Mouse (Mus musculus) bone marrow macrophage, adult 2 months (primary cell): ENCODE measurements around the gene Itga2b.

ENCODE experiments used
- CTCF ChIP-seq: IDR thresholded peaks from 2 replicates; pipeline ENCODE4 v1.5.1; 2012; ENCODE audit warnings: low read depth, mild to moderate bottlenecking, low read length, moderate library complexity
- POLR2A ChIP-seq: IDR thresholded peaks from 2 replicates; pipeline ENCODE4 v1.6.1; 2012; ENCODE audit warnings: mild to moderate bottlenecking, low read depth, low read length, borderline replicate concordance

DNA sequence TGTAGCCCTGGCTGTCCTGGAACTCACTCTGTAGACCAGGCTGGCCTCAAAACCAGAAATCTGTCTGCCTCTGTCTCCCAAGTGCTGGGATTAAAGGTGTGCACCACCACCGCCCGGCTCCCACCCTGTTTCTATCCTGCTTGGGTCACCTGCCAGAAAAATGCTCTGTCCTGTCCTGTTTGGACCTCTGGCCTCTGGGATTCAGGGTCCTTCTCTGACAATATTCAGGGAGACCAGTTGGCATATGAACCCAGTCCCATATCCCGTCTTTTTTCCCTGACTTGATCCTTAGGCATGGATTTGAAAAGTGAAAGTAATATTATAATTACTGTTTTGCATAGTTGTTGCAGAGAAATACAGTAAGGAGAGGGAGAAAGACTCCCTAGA, 38.2 kb downstream of the Itga2b start:
- no peak for TF ChIP-seq CTCF
- TF ChIP-seq POLR2A, result no peak
